Mouse (Mus musculus): ENCODE data around the gene Hist1h4m. TPM values are rescaled to one million over a fixed set of nuclear protein-coding genes. Genes with fewer than 3 reads are reported as not detected.
"Not testable (repeated sequence)": the region's sequence is repeated elsewhere in the genome, so short reads cannot be mapped to it uniquely, and the experiment has no call there.

Gene Hist1h4m
- 3.7 TPM in 1 of 2 replicates, not detected in the other for polyA plus RNA-seq (2015; fragmentation: Nextera tagmentation; extraction: Ambion mirVana)

DNA sequence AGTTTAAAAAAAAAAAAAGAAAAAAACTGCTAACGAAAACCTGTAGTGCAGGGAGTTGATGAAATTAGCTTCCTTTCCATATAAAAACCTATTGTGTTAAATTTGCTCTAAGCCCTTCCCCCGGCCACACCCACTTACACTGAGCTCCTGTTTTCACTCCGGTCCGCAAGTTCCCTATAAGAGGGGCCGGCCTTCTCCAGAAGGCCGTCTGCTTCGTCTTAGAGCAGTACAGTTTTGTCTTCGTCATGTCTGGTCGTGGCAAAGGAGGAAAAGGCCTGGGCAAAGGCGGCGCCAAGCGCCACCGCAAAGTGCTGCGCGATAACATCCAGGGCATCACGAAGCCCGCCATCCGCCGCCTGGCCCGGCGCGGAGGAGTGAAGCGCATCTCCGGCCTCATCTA lies at the start of gene Hist1h4m:
Hist1h4m (plus strand) TSS at position 208 of the 400 bp plus-strand sequence.
- not testable (repeated sequence) for H3K27me3 ChIP-seq (ENCODE audit: control insufficient read depth, insufficient read depth, low read depth, low read length); H3K9me3 ChIP-seq (replicated peaks; ENCODE audit: control insufficient read depth, low read length, poor library complexity, severe bottlenecking); H3K9ac ChIP-seq (ENCODE audit: low read depth, low read length); H3K27ac ChIP-seq (ENCODE audit: low read length); H3K4me1 ChIP-seq (ENCODE audit: control insufficient read depth, insufficient read depth, low read length); H3K36me3 ChIP-seq (ENCODE audit: control insufficient read depth, insufficient read depth, low read length)
- H3K4me2 ChIP-seq (ENCODE audit: low read length), result peak within 1 kb of the TSS; percentile 46
- WGBS, result no CpG with 5 or more reads among the region's 24 CpGs
- ATAC-seq, result peak; percentile 70
- peak within 1 kb of the TSS; percentile 9; the same call in 1 of the 2 replicates for H3K4me3 ChIP-seq (ENCODE audit: low read depth, low read length)

DNA sequence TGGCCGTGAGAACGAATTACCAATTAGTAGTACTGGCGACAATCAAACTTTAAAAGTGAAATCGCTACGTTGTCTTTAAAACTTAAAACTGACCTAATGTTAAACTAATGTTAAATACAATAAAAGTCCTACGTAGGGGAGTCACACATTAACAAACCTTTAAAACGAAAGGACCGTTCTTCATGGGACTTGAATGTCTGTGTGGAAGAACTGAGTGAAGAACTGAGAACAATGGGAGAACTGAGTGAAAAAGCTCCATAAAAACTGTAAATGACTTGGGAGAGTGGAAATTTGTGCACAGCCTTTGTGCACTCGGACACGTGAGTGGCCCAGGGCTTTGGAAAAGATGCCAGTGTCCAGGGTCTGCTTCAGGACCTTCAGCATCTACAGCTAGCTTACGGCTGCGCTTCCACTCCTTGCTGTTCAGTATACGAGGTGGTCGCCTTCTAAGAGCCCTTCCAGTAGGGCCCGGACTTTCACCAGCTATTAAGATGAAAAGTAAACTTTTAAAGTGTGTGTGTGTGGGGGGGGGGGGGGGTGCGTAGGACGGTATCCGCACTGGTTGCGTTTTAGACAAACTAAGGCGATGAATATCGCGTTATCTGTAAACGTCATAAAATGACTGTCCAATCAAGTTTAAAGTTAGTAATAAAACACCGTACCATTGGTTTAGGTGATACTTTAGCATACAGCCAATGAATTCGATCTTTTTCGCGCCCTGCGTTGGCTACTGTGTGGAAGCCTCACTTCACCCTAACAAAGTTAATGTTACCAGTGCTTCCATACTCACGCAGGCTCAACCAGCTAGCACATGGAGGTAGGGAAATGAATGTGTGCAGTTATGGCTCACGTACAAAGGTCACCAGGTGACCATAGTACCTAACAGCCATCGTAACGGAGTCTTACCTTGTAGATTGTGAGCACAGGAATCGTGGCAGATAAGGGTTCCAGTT lies 32.5 kb upstream of the Hist1h4m start:
- Histone ChIP-seq H3K4me3 (ENCODE audit: low read depth, low read length) (peak overlapping the region; percentile 42), H3K9ac (ENCODE audit: low read depth, low read length) (peak overlapping the region; percentile 58), H3K27ac (ENCODE audit: low read length) (peak overlapping the region; percentile 76), H3K4me1 (ENCODE audit: control insufficient read depth, insufficient read depth, low read length) (peaks cover 20% of the 10 kb centered on the region), H3K9me3 (replicated peaks; ENCODE audit: control insufficient read depth, low read length, poor library complexity, severe bottlenecking) (no peaks in the 10 kb centered on the region), H3K36me3 (ENCODE audit: control insufficient read depth, insufficient read depth, low read length) (no peaks in the 10 kb centered on the region), H3K27me3 (ENCODE audit: control insufficient read depth, insufficient read depth, low read depth, low read length) (no peaks in the 10 kb centered on the region; the same call in 1 of the 2 replicates), H3K4me2 (ENCODE audit: low read length) (peak overlapping the region; percentile 88)
- WGBS, result 5% methylated on average over 33 of the region's 33 CpGs
- ATAC-seq, result peak; percentile 96

- ATAC-seq, result peak; percentile 11; the same call in 1 of the 2 replicates
- H3K27ac ChIP-seq (ENCODE audit: low read length), result peak within 1 kb of the TSS; percentile 76
- H3K4me2 ChIP-seq (ENCODE audit: low read length), result peak within 1 kb of the TSS; percentile 84
- H3K9ac ChIP-seq (ENCODE audit: low read depth, low read length), result peak within 1 kb of the TSS; percentile 25
- H3K4me3 ChIP-seq (ENCODE audit: low read depth, low read length), result peak within 1 kb of the TSS; percentile 42
- H3K36me3 ChIP-seq (ENCODE audit: control insufficient read depth, insufficient read depth, low read length), result no peaks in the 10 kb centered on the region
- peaks cover 21% of the 10 kb centered on the region for H3K4me1 ChIP-seq (ENCODE audit: control insufficient read depth, insufficient read depth, low read length)
- H3K27me3 ChIP-seq (ENCODE audit: control insufficient read depth, insufficient read depth, low read depth, low read length), result no peaks in the 10 kb centered on the region; the same call in 1 of the 2 replicates
- WGBS, result under 1% methylated on average over 44 of the region's 44 CpGs
- no peaks in the 10 kb centered on the region for H3K9me3 ChIP-seq (replicated peaks; ENCODE audit: control insufficient read depth, low read length, poor library complexity, severe bottlenecking)
Measured at GRCm38 (mm10) chr13:21779767-21780731, 31.5 kb upstream of the Hist1h4m start, which contains the start of gene Hist1h1b. TSS of gene Hist1h1b (minus strand) at chr13:21780625.

GRCm38 (mm10) chr13:21781021-21781555 lies 30.5 kb upstream of the Hist1h4m start:
- no peak for ATAC-seq
- WGBS, result 44% methylated on average over 6 of the region's 6 CpGs

GRCm38 (mm10) chr13:21781639-21782038 lies 29.9 kb upstream of the Hist1h4m start:
- H3K9ac ChIP-seq (ENCODE audit: low read depth, low read length), result no peak overlapping the region
- H3K4me1 ChIP-seq (ENCODE audit: control insufficient read depth, insufficient read depth, low read length), result peaks cover 26% of the 10 kb centered on the region
- no peak overlapping the region for H3K4me3 ChIP-seq (ENCODE audit: low read depth, low read length)
- ATAC-seq, result no peak
- no peak overlapping the region for H3K27ac ChIP-seq (ENCODE audit: low read length)
- H3K36me3 ChIP-seq (ENCODE audit: control insufficient read depth, insufficient read depth, low read length), result no peaks in the 10 kb centered on the region
- H3K27me3 ChIP-seq (ENCODE audit: control insufficient read depth, insufficient read depth, low read depth, low read length), result no peaks in the 10 kb centered on the region; the same call in 1 of the 2 replicates
- no peak overlapping the region for H3K4me2 ChIP-seq (ENCODE audit: low read length)
- 98% methylated on average over 1 of the region's 1 CpGs for WGBS
- H3K9me3 ChIP-seq (replicated peaks; ENCODE audit: control insufficient read depth, low read length, poor library complexity, severe bottlenecking), result no peaks in the 10 kb centered on the region

More at GRCm38 (mm10) chr13:21781021-21781555, 30.5 kb upstream of the Hist1h4m start:
- H3K4me1 ChIP-seq (ENCODE audit: control insufficient read depth, insufficient read depth, low read length), result peaks cover 22% of the 10 kb centered on the region
- H3K4me2 ChIP-seq (ENCODE audit: low read length), result peak overlapping the region; percentile 84; the same call in 1 of the 2 replicates
- H3K36me3 ChIP-seq (ENCODE audit: control insufficient read depth, insufficient read depth, low read length), result no peaks in the 10 kb centered on the region
- no peak overlapping the region for H3K27ac ChIP-seq (ENCODE audit: low read length)
- no peaks in the 10 kb centered on the region; the same call in 1 of the 2 replicates for H3K27me3 ChIP-seq (ENCODE audit: control insufficient read depth, insufficient read depth, low read depth, low read length)
- no peak overlapping the region for H3K9ac ChIP-seq (ENCODE audit: low read depth, low read length)
- H3K4me3 ChIP-seq (ENCODE audit: low read depth, low read length), result no peak overlapping the region
- H3K9me3 ChIP-seq (replicated peaks; ENCODE audit: control insufficient read depth, low read length, poor library complexity, severe bottlenecking), result no peaks in the 10 kb centered on the region

GRCm38 (mm10) chr13:21782361-21783254 lies 28.9 kb upstream of the Hist1h4m start:
- WGBS, result under 1% methylated on average over 12 of the region's 35 CpGs
- peak overlapping the region; percentile 87 for H3K4me2 ChIP-seq (ENCODE audit: low read length)
- H3K4me3 ChIP-seq (ENCODE audit: low read depth, low read length), result peak overlapping the region; percentile 41
- H3K36me3 ChIP-seq (ENCODE audit: control insufficient read depth, insufficient read depth, low read length); H3K27me3 ChIP-seq (ENCODE audit: control insufficient read depth, insufficient read depth, low read depth, low read length); H3K9me3 ChIP-seq (replicated peaks; ENCODE audit: control insufficient read depth, low read length, poor library complexity, severe bottlenecking); ATAC-seq: not testable (repeated sequence)
- H3K27ac ChIP-seq (ENCODE audit: low read length), result peak overlapping the region; percentile 69; the same call in 1 of the 2 replicates
- H3K4me1 ChIP-seq (ENCODE audit: control insufficient read depth, insufficient read depth, low read length), result peaks cover 26% of the 10 kb centered on the region
- H3K9ac ChIP-seq (ENCODE audit: low read depth, low read length), result peak overlapping the region; percentile 64

DNA sequence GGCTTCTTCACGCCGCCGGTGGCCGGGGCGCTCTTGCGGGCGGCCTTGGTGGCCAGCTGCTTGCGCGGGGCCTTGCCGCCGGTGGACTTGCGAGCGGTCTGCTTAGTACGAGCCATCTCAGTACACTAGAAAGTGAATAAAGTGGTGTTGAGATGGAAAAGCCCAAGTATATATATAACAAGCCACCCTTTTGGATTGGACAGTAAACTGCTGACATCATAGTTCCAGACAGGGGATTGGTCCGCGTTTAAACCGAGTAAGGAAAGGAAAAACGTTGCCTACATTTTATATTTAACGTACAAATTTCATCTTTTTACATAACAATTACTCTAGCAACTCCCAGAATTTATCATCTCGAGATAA lies 28.3 kb upstream of the Hist1h4m start, which contains the start of gene Hist1h3i:
Hist1h3i (minus strand) TSS at position 116 of the 363 bp plus-strand sequence.
- Histone ChIP-seq H3K27ac (ENCODE audit: low read length) (peak within 1 kb of the TSS; percentile 69; the same call in 1 of the 2 replicates), H3K36me3 (ENCODE audit: control insufficient read depth, insufficient read depth, low read length) (no peaks in the 10 kb centered on the region), H3K4me3 (ENCODE audit: low read depth, low read length) (peak within 1 kb of the TSS; percentile 41), H3K9me3 (replicated peaks; ENCODE audit: control insufficient read depth, low read length, poor library complexity, severe bottlenecking) (no peaks in the 10 kb centered on the region), H3K27me3 (ENCODE audit: control insufficient read depth, insufficient read depth, low read depth, low read length) (no peaks in the 10 kb centered on the region; the same call in 1 of the 2 replicates), H3K4me1 (ENCODE audit: control insufficient read depth, insufficient read depth, low read length) (peaks cover 30% of the 10 kb centered on the region), H3K4me2 (ENCODE audit: low read length) (peak within 1 kb of the TSS; percentile 87), H3K9ac (ENCODE audit: low read depth, low read length) (peak within 1 kb of the TSS; percentile 64)
- WGBS, result 0% methylated on average over 13 of the region's 20 CpGs
- ATAC-seq, result peak; percentile 79
